Mouse (Mus musculus) MEL (cell line): Measurements from ENCODE around the gene Stk35. TPM values are rescaled to one million over a fixed set of nuclear protein-coding genes. Genes with fewer than 3 reads are reported as not detected.
A peak's percentile ranks its signal among the peaks of the same experiment; 100 is the strongest.

Experiments used
- DNase-seq: peaks from one replicate; pipeline ENCODE4 v3.0.0; 2011; ENCODE audit warnings: low read depth, low spot score
- H3K27ac ChIP-seq: 2 replicates; pipeline ENCODE4 v1.5.1; 2012; ENCODE audit warnings: low read depth, mild to moderate bottlenecking, control low read depth, low read length, moderate library complexity; ENCODE audit not compliant: control insufficient read depth
- H3K27me3 ChIP-seq, 2 experiments: fragments of 150-350 bp in 1 of 2; sonication (generic) in 1 of 2; 2 replicates each; pipeline ENCODE4 v1.6.1; 2012; ENCODE audit warnings: low read length in 2 of 2, mild to moderate bottlenecking in 2 of 2, improper control_type of control experiment in 1 of 2, moderate library complexity in 1 of 2; ENCODE audit not compliant: insufficient read depth in 2 of 2, control insufficient read depth in 1 of 2
- H3K36me3 ChIP-seq, 2 experiments: 2 replicates each; pipeline ENCODE4 v1.6.1; 2012 to 2014; ENCODE audit warnings: low read length in 2 of 2, improper control_type of control experiment in 1 of 2, inconsistent platforms in 1 of 2, mild to moderate bottlenecking in 1 of 2; ENCODE audit not compliant: insufficient read depth in 2 of 2, control insufficient read depth in 1 of 2
- H3K4me1 ChIP-seq, 2 experiments: fragments of 150-350 bp in 1 of 2; sonication (generic) in 1 of 2; 2 replicates each; pipeline ENCODE4 v1.6.1; 2012; ENCODE audit warnings: low read length in 2 of 2, improper control_type of control experiment in 1 of 2, mild to moderate bottlenecking in 1 of 2; ENCODE audit not compliant: insufficient read depth in 2 of 2, control insufficient read depth in 1 of 2
- H3K4me3 ChIP-seq, 2 experiments: fragments of 150-350 bp in 1 of 2; sonication (generic) in 1 of 2; 2 replicates each; pipeline ENCODE4 v1.5.1; 2012; ENCODE audit warnings: low read depth in 2 of 2, low read length in 2 of 2, mild to moderate bottlenecking in 2 of 2, moderate library complexity in 2 of 2, control low read depth in 1 of 2, improper control_type of control experiment in 1 of 2; ENCODE audit not compliant: control insufficient read depth in 1 of 2, insufficient read depth in 1 of 2
- H3K79me2 ChIP-seq: 2 replicates; pipeline ENCODE4 v1.6.1; 2012; ENCODE audit warnings: mild to moderate bottlenecking, low read length, moderate library complexity; ENCODE audit not compliant: control insufficient read depth, poor library complexity, insufficient read depth
- H3K9ac ChIP-seq: 2 replicates; pipeline ENCODE4 v1.6.1; 2012; ENCODE audit warnings: low read depth, mild to moderate bottlenecking, control low read depth, low read length, moderate library complexity; ENCODE audit not compliant: control insufficient read depth, poor library complexity, severe bottlenecking
- H3K9me3 ChIP-seq: fragments of 150-350 bp; sonication (generic); replicated peaks from 2 replicates; pipeline ENCODE4 v1.6.1; 2012; ENCODE audit warnings: mild to moderate bottlenecking, low read length, improper control_type of control experiment, moderate library complexity; ENCODE audit not compliant: insufficient read depth
- HCFC1 ChIP-seq: IDR thresholded peaks from 2 replicates; pipeline ENCODE4 v1.6.1; 2012; ENCODE audit warnings: low read depth, mild to moderate bottlenecking, inconsistent platforms, low read length, improper control_type of control experiment, moderate library complexity
- MAFK ChIP-seq: IDR thresholded peaks from 2 replicates; pipeline ENCODE4 v1.6.1; 2011; ENCODE audit warnings: low read depth, mild to moderate bottlenecking, low read length, improper control_type of control experiment, borderline replicate concordance
- MAX ChIP-seq: IDR thresholded peaks from 2 replicates; pipeline ENCODE4 v1.6.1; 2011; ENCODE audit warnings: low read length, improper control_type of control experiment
- MAZ ChIP-seq: IDR thresholded peaks from 2 replicates; pipeline ENCODE4 v1.6.1; 2012; ENCODE audit warnings: low read depth, mild to moderate bottlenecking, inconsistent platforms, low read length, improper control_type of control experiment
- NRF1 ChIP-seq: IDR thresholded peaks from 2 replicates; pipeline ENCODE4 v1.6.1; 2014; ENCODE audit warnings: low read depth, mild to moderate bottlenecking, inconsistent platforms, low read length, improper control_type of control experiment, moderate library complexity; ENCODE audit not compliant: poor library complexity, insufficient read depth, severe bottlenecking
- POLR2A ChIP-seq, 2 experiments: IDR thresholded peaks; 2 replicates each; pipeline ENCODE4 v1.6.1; 2011 to 2012; ENCODE audit warnings: low read length in 2 of 2, mild to moderate bottlenecking in 2 of 2, control low read depth in 1 of 2, improper control_type of control experiment in 1 of 2, low read depth in 1 of 2, moderate library complexity in 1 of 2; ENCODE audit not compliant: control insufficient read depth in 1 of 2, insufficient read depth in 1 of 2, poor library complexity in 1 of 2
- RCOR1 ChIP-seq: IDR thresholded peaks from 2 replicates; pipeline ENCODE4 v1.6.1; 2012; ENCODE audit warnings: low read depth, mild to moderate bottlenecking, inconsistent platforms, low read length, improper control_type of control experiment
- SIN3A ChIP-seq: IDR thresholded peaks from 2 replicates; pipeline ENCODE4 v1.6.1; 2012; ENCODE audit warnings: low read length, improper control_type of control experiment, inconsistent platforms
- TAL1 ChIP-seq: IDR thresholded peaks from 2 replicates; pipeline ENCODE4 v1.6.1; 2012; ENCODE audit warnings: mild to moderate bottlenecking, inconsistent platforms, low read length, moderate library complexity, mixed read lengths
- UBTF ChIP-seq: IDR thresholded peaks from 2 replicates; pipeline ENCODE4 v1.6.1; 2012; ENCODE audit warnings: low read depth, mild to moderate bottlenecking, inconsistent platforms, low read length, improper control_type of control experiment, moderate library complexity, borderline replicate concordance; ENCODE audit not compliant: insufficient read depth
- ZMIZ1 ChIP-seq: IDR thresholded peaks from 2 replicates; pipeline ENCODE4 v1.6.1; 2012; ENCODE audit warnings: low read depth, mild to moderate bottlenecking, inconsistent platforms, low read length, improper control_type of control experiment, moderate library complexity
- polyA plus RNA-seq, 2 experiments: library from polyadenylated mRNA; stranded (reverse) in 1 of 2; unstranded in 1 of 2; fragments of >175 nt in 1 of 2; fragments of >200 nt in 1 of 2; gene quantifications; 2 replicates each; pipeline versions ENCODE4 v1.2.1 to v1.2.4; 2012; ENCODE audit warnings: low replicate concordance in 2 of 2, low read depth in 1 of 2; ENCODE audit not compliant: insufficient read length in 2 of 2, insufficient read depth in 1 of 2, missing spikeins in 1 of 2
- total RNA-seq: library from RNA; depleted of rRNA; stranded (reverse); fragments of 300-350 nt; gene quantifications from 2 replicates; pipeline ENCODE4 v1.2.3, GENCODE M21; 2012

The Stk35 gene
- total and polyA plus RNA-seq, 3 experiments, result 7.6 to 28.6 (median 26.6) TPM

DNA sequence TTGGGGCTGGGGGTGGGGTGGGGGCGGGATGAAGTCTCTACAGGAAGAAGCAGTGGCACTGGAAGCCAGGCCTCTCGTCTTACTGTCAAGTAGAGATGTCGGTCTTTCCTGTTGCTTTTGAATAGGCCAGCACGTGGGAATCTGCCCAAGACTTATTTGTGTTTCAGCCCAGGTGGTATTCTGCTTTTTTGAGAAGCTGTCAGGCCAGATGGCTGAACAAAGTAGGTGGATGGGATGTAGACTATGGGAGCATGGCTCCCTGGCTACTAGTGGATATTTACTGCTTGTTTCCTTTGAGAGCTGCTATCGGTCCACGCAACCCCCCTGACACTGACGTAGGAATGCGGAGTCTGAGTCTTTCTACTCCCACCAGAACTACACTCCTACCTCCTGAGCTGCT lies 20.7 kb downstream of the Stk35 start:
- H3K79me2 ChIP-seq, result peaks cover 11% of the 10 kb centered on the region
- H3K9me3 ChIP-seq, result no peaks in the 10 kb centered on the region
- no peaks in the 10 kb centered on the region for H3K27me3 ChIP-seq
- DNase-seq, result no peak
- no peaks in the 10 kb centered on the region for H3K4me1 ChIP-seq
- H3K27ac ChIP-seq, result no peak overlapping the region
- no peak overlapping the region for H3K9ac ChIP-seq
- no peak for TF ChIP-seq NRF1
- no peak for TF ChIP-seq RCOR1
- no peak for TF ChIP-seq HCFC1
- TF ChIP-seq UBTF, result no peak
- H3K4me3 ChIP-seq, result no peak overlapping the region
- peaks cover 0 to 5% of the 10 kb centered on the region in 2 experiments for H3K36me3 ChIP-seq

GRCm38 (mm10) chr2:129821568-129821967 lies 21.3 kb downstream of the Stk35 start:
- H3K9me3 ChIP-seq, result no peaks in the 10 kb centered on the region
- H3K9ac ChIP-seq, result no peak overlapping the region
- DNase-seq, result no peak
- H3K4me1 ChIP-seq, result no peaks in the 10 kb centered on the region
- peaks cover 10% of the 10 kb centered on the region for H3K79me2 ChIP-seq
- TF ChIP-seq POLR2A (IDR thresholded peaks at IDR 0.05; ENCODE audit: control insufficient read depth in 1 of 2, insufficient read depth in 1 of 2, low read depth in 1 of 2, low read length in 2 of 2, poor library complexity in 1 of 2), result no peak
- no peak for TF ChIP-seq MAZ
- no peak for TF ChIP-seq MAX
- no peak for TF ChIP-seq ZMIZ1
- no peak for TF ChIP-seq SIN3A
- H3K36me3 ChIP-seq, result peaks cover 0 to 5% of the 10 kb centered on the region in 2 experiments
- no peaks in the 10 kb centered on the region for H3K27me3 ChIP-seq
- H3K4me3 ChIP-seq, result no peak overlapping the region
- no peak overlapping the region for H3K27ac ChIP-seq

DNA sequence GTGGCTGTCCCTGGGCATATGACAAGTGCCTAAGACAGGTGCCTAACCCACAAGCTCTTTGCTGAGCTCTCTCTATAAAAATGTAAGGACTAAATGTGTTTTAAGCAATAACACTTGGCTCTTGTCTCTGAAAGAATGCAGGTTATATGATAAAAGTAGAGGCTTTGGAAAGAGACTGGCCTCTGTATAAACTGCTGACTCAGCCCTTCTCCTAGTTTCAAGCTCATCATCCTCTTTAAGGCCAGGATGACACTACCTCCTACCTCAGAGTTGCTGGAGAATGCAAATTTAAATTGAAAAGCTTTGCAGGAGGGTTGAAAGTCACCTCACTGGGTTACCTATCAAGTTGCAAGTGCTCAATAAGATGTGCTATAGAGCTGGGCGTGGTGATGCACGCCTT lies 23.0 kb downstream of the Stk35 start:
- Histone ChIP-seq H3K27ac (no peak overlapping the region), H3K9ac (no peak overlapping the region), H3K4me3 (no peak overlapping the region), H3K4me1 (no peaks in the 10 kb centered on the region), H3K79me2 (peaks cover 5% of the 10 kb centered on the region), H3K9me3 (no peaks in the 10 kb centered on the region), H3K36me3 (peaks cover 0 to 1% of the 10 kb centered on the region in 2 experiments; a peak in 3 of 4 replicates), H3K27me3 (no peaks in the 10 kb centered on the region)
- TF ChIP-seq TAL1 (no peak), MAFK (peak; percentile 91)
- no peak for DNase-seq
